Mouse (Mus musculus) heart, postnatal 0 days (tissue): ENCODE measurements around the gene Adamts8. TPM values are rescaled to one million over a fixed set of nuclear protein-coding genes. Genes with fewer than 3 reads are reported as not detected.

Source experiments
- ATAC-seq: fragments of 200-750 bp; cut with Nextera tagmentation; 2 replicates; pipeline ENCODE4 v1.8.0; 2017; ENCODE audit warnings: low read depth, moderate number of reproducible peaks, moderate library complexity; ENCODE audit not compliant: insufficient read depth
- DNase-seq: peaks from one replicate; pipeline ENCODE4 v3.0.0-alpha.2; 2016; ENCODE audit warnings: low spot score
- H3K27ac ChIP-seq: fragments of 300-500 bp; sonication (generic); 2 replicates; pipeline ENCODE4 v1.5.1; 2014; ENCODE audit warnings: low read depth, mild to moderate bottlenecking
- H3K27me3 ChIP-seq: fragments of 300-500 bp; sonication (generic); 2 replicates; pipeline ENCODE4 v1.6.1; 2014; ENCODE audit warnings: low read length, mixed read lengths; ENCODE audit not compliant: control insufficient read depth, insufficient read depth
- H3K36me3 ChIP-seq: fragments of 300-500 bp; sonication (generic); replicated peaks from 2 replicates; pipeline ENCODE4 v1.6.1; 2014; ENCODE audit warnings: low read length, mixed read lengths; ENCODE audit not compliant: control insufficient read depth, insufficient read depth
- H3K4me1 ChIP-seq: fragments of 300-500 bp; sonication (generic); 2 replicates; pipeline ENCODE4 v1.6.1; 2014; ENCODE audit warnings: antibody characterized with exemption; ENCODE audit not compliant: control insufficient read depth, insufficient read depth
- H3K4me2 ChIP-seq: fragments of 300-500 bp; sonication (generic); 2 replicates; pipeline ENCODE4 v1.6.1; 2014; ENCODE audit warnings: low read depth, mild to moderate bottlenecking, low read length, moderate library complexity
- H3K4me3 ChIP-seq: fragments of 300-500 bp; sonication (generic); 2 replicates; pipeline ENCODE4 v1.5.1; 2014; ENCODE audit warnings: low read depth, low read length
- H3K9ac ChIP-seq: fragments of 300-500 bp; sonication (generic); replicated peaks from 2 replicates; pipeline ENCODE4 v1.6.1; 2014; ENCODE audit warnings: low read depth, low read length, mixed read lengths
- H3K9me3 ChIP-seq: fragments of 300-500 bp; sonication (generic); replicated peaks from 2 replicates; pipeline ENCODE4 v1.6.1; 2016; ENCODE audit warnings: low read length; ENCODE audit not compliant: control insufficient read depth
- CTCF ChIP-seq: IDR thresholded peaks from 2 replicates; pipeline ENCODE4 v1.5.1; 2016; ENCODE audit warnings: antibody characterized with exemption, control low read depth, low read depth
- EP300 ChIP-seq: IDR thresholded peaks from 2 replicates; pipeline ENCODE4 v1.6.1; 2016; ENCODE audit warnings: antibody characterized with exemption, low read depth
- WGBS: fragments of 180-500 bp; shearing (Covaris S2); extraction: QIAGEN DNeasy Blood & Tissue Kit; methylation state at CpG from one replicate; pipeline ENCODE4 v1.1.7; 2014; 5-methylcytosine and 5-hydroxymethylcytosine counted together
- polyA plus RNA-seq: library from polyadenylated mRNA; unstranded; fragments of >200 nt; fragmentation: Nextera tagmentation; extraction: Ambion mirVana; gene quantifications from 2 replicates; pipeline ENCODE4 v1.2.1, GENCODE M21; 2015
- total RNA-seq: library from RNA; depleted of rRNA; stranded (reverse); fragments of >200 nt; gene quantifications from 2 replicates; pipeline ENCODE4 v1.2.3, GENCODE M21; 2014; ENCODE audit warnings: low replicate concordance

Adamts8 gene
- total and polyA plus RNA-seq, 2 experiments from 2014 or later = 9.2 to 24.3 TPM

- H3K4me2 ChIP-seq = no peak overlapping the region
- no peak overlapping the region for H3K4me3 ChIP-seq
- H3K27ac ChIP-seq = no peak overlapping the region
- H3K36me3 ChIP-seq = no peaks in the 10 kb centered on the region
- H3K9ac ChIP-seq = no peak overlapping the region
- H3K9me3 ChIP-seq = no peaks in the 10 kb centered on the region
- WGBS = 47% methylated on average over 8 of the region's 8 CpGs
- no peaks in the 10 kb centered on the region for H3K4me1 ChIP-seq
- TF ChIP-seq EP300 (no peak), CTCF (peak; percentile 47)
- H3K27me3 ChIP-seq = no peaks in the 10 kb centered on the region
- ATAC-seq = no peak
- DNase-seq = no peak
Measured at GRCm38 (mm10) chr9:30953287-30953686, 10.9 kb downstream of the Adamts8 start.

GRCm38 (mm10) chr9:30955246-30955645 lies 12.9 kb downstream of the Adamts8 start:
- H3K4me3 ChIP-seq = no peak overlapping the region
- H3K36me3 ChIP-seq = no peaks in the 10 kb centered on the region
- WGBS = 86% methylated on average over 9 of the region's 9 CpGs
- H3K9me3 ChIP-seq = no peaks in the 10 kb centered on the region
- H3K27ac ChIP-seq = no peak overlapping the region
- no peak for DNase-seq
- no peaks in the 10 kb centered on the region for H3K4me1 ChIP-seq
- H3K9ac ChIP-seq = no peak overlapping the region
- no peaks in the 10 kb centered on the region for H3K27me3 ChIP-seq
- H3K4me2 ChIP-seq = no peak overlapping the region
- TF ChIP-seq EP300 (no peak), CTCF (no peak)
- no peak for ATAC-seq

- Histone ChIP-seq H3K9ac (no peak overlapping the region), H3K27ac (no peak overlapping the region), H3K36me3 (no peaks in the 10 kb centered on the region), H3K4me2 (no peak overlapping the region), H3K27me3 (no peaks in the 10 kb centered on the region), H3K4me1 (peaks cover 13% of the 10 kb centered on the region), H3K9me3 (no peaks in the 10 kb centered on the region), H3K4me3 (no peak overlapping the region)
- TF ChIP-seq EP300 = no peak
- no peak for TF ChIP-seq CTCF
- DNase-seq (no peak), ATAC-seq (0 out of 2 replicates have a peak, but pooled peaks have one; percentile 27)
- 48% methylated on average over 4 of the region's 4 CpGs for WGBS
Measured at GRCm38 (mm10) chr9:30963780-30964179, 21.4 kb downstream of the Adamts8 start.

GRCm38 (mm10) chr9:30964685-30965084 lies 22.3 kb downstream of the Adamts8 start:
- no peak for TF ChIP-seq CTCF
- no peak for TF ChIP-seq EP300
- H3K9ac ChIP-seq = no peak overlapping the region
- no peaks in the 10 kb centered on the region for H3K27me3 ChIP-seq
- ATAC-seq (peak; percentile 57), DNase-seq (peak; percentile 27)
- 47% methylated on average over 10 of the region's 10 CpGs for WGBS
- no peaks in the 10 kb centered on the region for H3K9me3 ChIP-seq
- H3K27ac ChIP-seq = peak overlapping the region; percentile 48; the same call in 1 of the 2 replicates
- no peak overlapping the region for H3K4me2 ChIP-seq
- H3K36me3 ChIP-seq = no peaks in the 10 kb centered on the region
- peaks cover 13% of the 10 kb centered on the region for H3K4me1 ChIP-seq
- no peak overlapping the region for H3K4me3 ChIP-seq

GRCm38 (mm10) chr9:30966881-30967280 lies 24.5 kb downstream of the Adamts8 start:
- no peak overlapping the region for H3K4me3 ChIP-seq
- TF ChIP-seq CTCF (no peak), EP300 (no peak)
- H3K36me3 ChIP-seq = no peaks in the 10 kb centered on the region
- no peak overlapping the region for H3K9ac ChIP-seq
- WGBS = 33% methylated on average over 7 of the region's 7 CpGs
- H3K9me3 ChIP-seq = no peaks in the 10 kb centered on the region
- no peaks in the 10 kb centered on the region for H3K27me3 ChIP-seq
- ATAC-seq = no peak
- H3K4me1 ChIP-seq = peaks cover 13% of the 10 kb centered on the region
- DNase-seq = no peak
- no peak overlapping the region for H3K4me2 ChIP-seq
- no peak overlapping the region for H3K27ac ChIP-seq

- no peaks in the 10 kb centered on the region for H3K36me3 ChIP-seq
- TF ChIP-seq CTCF (no peak), EP300 (no peak)
- H3K9me3 ChIP-seq = no peaks in the 10 kb centered on the region
- H3K27ac ChIP-seq = no peak overlapping the region
- no peaks in the 10 kb centered on the region for H3K27me3 ChIP-seq
- no peak overlapping the region for H3K9ac ChIP-seq
- peaks cover 13% of the 10 kb centered on the region for H3K4me1 ChIP-seq
- WGBS = 74% methylated on average over 6 of the region's 6 CpGs
- ATAC-seq (no peak), DNase-seq (no peak)
- no peak overlapping the region for H3K4me2 ChIP-seq
- no peak overlapping the region for H3K4me3 ChIP-seq
Measured at GRCm38 (mm10) chr9:30968130-30968529, 25.8 kb downstream of the Adamts8 start.
